Comparison of ENCODE assay signal across 17 mouse cellular contexts in the genomic region with DNA sequence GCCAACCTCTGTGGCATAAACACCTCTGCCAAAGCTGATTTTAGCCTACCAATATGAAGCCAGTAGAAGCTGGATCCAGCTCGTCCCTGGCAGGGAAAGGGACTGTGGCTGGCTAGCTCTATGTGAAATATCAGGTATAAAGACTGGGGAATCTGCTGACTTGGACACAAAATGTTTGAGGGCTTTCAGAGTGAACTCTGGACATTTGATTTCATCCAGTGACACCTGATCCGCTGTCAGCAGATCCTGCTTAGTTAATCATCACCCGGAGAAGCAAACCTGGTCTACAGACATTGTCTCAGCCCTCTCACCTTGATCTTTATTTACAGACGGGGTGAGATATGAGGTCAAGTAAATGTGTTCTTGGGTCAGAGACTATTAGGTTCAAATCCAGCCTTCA.
DNase-seq lines count a peak whose midpoint lies in the region; ATAC-seq and TF ChIP-seq lines count a peak whose summit lies in the region.
"Had no signal": no experiment of that assay in that cellular context is flagged by ENCODE, and none has a peak within 500 bp of the region (broad histone marks: within the 10 kb centered on the region; RNA-seq: fewer than 3 reads in every experiment).

No protein-coding gene starts in this region.

- H3K27me3 ChIP-seq in kidney, embryonic 16.5 days (ENCODE audit: insufficient read depth, low read length): no peaks in the 10 kb centered on the region
- no peaks in the 10 kb centered on the region for H3K27me3 ChIP-seq in liver, embryonic 14.5 days (ENCODE audit: control insufficient read depth, insufficient read depth, low read length)
- H3K27me3 ChIP-seq: embryonic facial prominence, embryonic 12.5 days; heart, embryonic 15.5 days had no signal

- H3K27ac ChIP-seq in brown adipose tissue, adult 24 weeks (replicated peaks; ENCODE audit: low read depth, low read length): peak overlapping the region; percentile 46
- H3K27ac ChIP-seq in kidney, embryonic 16.5 days (ENCODE audit: low read length): no peak overlapping the region; the same call in 1 of the 2 replicates
- H3K27ac ChIP-seq in liver, embryonic 14.5 days: no peak overlapping the region; the same call in 1 of the 2 replicates
- H3K27ac ChIP-seq: embryonic facial prominence, embryonic 12.5 days; heart, embryonic 15.5 days; hindbrain, postnatal 0 days had no signal

- no peak overlapping the region for H3K4me2 ChIP-seq in kidney, embryonic 16.5 days (replicated peaks; ENCODE audit: low read depth, low read length)
- H3K4me2 ChIP-seq in liver, embryonic 14.5 days (ENCODE audit: low read depth): peak overlapping the region; percentile 22; the same call in 1 of the 2 replicates
- H3K4me2 ChIP-seq: embryonic facial prominence, embryonic 12.5 days; heart, embryonic 15.5 days had no signal

- H3K4me3 ChIP-seq in brown adipose tissue, adult 24 weeks (ENCODE audit: insufficient read depth, low read depth, low read length): no peak overlapping the region
- no peak overlapping the region for H3K4me3 ChIP-seq in kidney, embryonic 16.5 days (ENCODE audit: low read length)
- H3K4me3 ChIP-seq in liver, embryonic 14.5 days (ENCODE audit: insufficient read depth in 1 of 2, low read depth in 2 of 2, low read length in 2 of 2): no peak overlapping the region
- H3K4me3 ChIP-seq: embryonic facial prominence, embryonic 12.5 days; heart, embryonic 15.5 days had no signal

- H3K9me3 ChIP-seq in kidney, embryonic 16.5 days (ENCODE audit: low read length): no peaks in the 10 kb centered on the region
- no peaks in the 10 kb centered on the region for H3K9me3 ChIP-seq in liver, embryonic 14.5 days (ENCODE audit: control insufficient read depth, low read length)
- H3K9me3 ChIP-seq: embryonic facial prominence, embryonic 12.5 days; G1E; heart, embryonic 15.5 days had no signal

- peak; percentile 27 to 38 for DNase-seq in gastrocnemius, postnatal 36 days
- peak; percentile 13 to 29 (median 26) for DNase-seq in liver, embryonic 14.5 days (ENCODE audit: low read depth in 3 of 3, low spot score in 3 of 3)
- no peak for DNase-seq in lung, postnatal 10 days
- DNase-seq in lung, postnatal 4 days: no peak
- no peak for DNase-seq in adrenal gland, postnatal 14 days
- DNase-seq: B cell, adult 2 months; lung, adult 18-20 months; spleen, adult 18-20 months had no signal

- WGBS in kidney, embryonic 16.5 days: 62% methylated on average over 4 of the region's 4 CpGs
- 54% methylated on average over 4 of the region's 4 CpGs for WGBS in liver, embryonic 14.5 days (ENCODE audit: insufficient replicate concordance)

- no peaks in the 10 kb centered on the region for H3K36me3 ChIP-seq in kidney, embryonic 16.5 days (ENCODE audit: insufficient read depth, low read length)
- H3K36me3 ChIP-seq in liver, embryonic 14.5 days (replicated peaks; ENCODE audit: control insufficient read depth, insufficient read depth, low read depth): no peaks in the 10 kb centered on the region
- H3K36me3 ChIP-seq: embryonic facial prominence, embryonic 12.5 days; G1E; heart, embryonic 15.5 days had no signal

- ATAC-seq in kidney, embryonic 16.5 days (ENCODE audit: low FRiP score, low TSS enrichment): peak; percentile 73
- ATAC-seq in liver, embryonic 14.5 days (ENCODE audit: insufficient read depth): peak; percentile 68; the same call in 1 of the 2 replicates
- ATAC-seq in inflammation-experienced regulatory T-cells, adult 6 months: no peak
- ATAC-seq: activated CD4-positive, CD25-positive, alpha-beta regulatory T cell, adult 4 months; forebrain, embryonic 16.5 days; hindbrain, postnatal 0 days had no signal

- intact Hi-C loops in gastrocnemius, postnatal 36 days (cut with DNase I): no loop called here

- TF ChIP-seq CTCF in liver, embryonic 14.5 days (IDR thresholded peaks at IDR 0.05; ENCODE audit: low read depth): no peak

- no peak overlapping the region for H3K9ac ChIP-seq in kidney, embryonic 16.5 days (replicated peaks; ENCODE audit: low read length)
- no peak overlapping the region for H3K9ac ChIP-seq in liver, embryonic 14.5 days (replicated peaks)
- H3K9ac ChIP-seq: embryonic facial prominence, embryonic 12.5 days; heart, embryonic 15.5 days had no signal

- peaks cover 5% of the 10 kb centered on the region; the same call in 1 of the 2 replicates for H3K4me1 ChIP-seq in brown adipose tissue, adult 24 weeks (ENCODE audit: control insufficient read depth, insufficient read depth, insufficient read length, low read length)
- peaks cover 4% of the 10 kb centered on the region; the same call in 1 of the 2 replicates for H3K4me1 ChIP-seq in kidney, embryonic 16.5 days (ENCODE audit: insufficient read depth, low read length)
- H3K4me1 ChIP-seq in liver, embryonic 14.5 days (replicated peaks; ENCODE audit: control insufficient read depth in 2 of 2, insufficient read depth in 2 of 2, low read length in 1 of 2): no peaks in the 10 kb centered on the region; a peak in 1 of 4 replicates
- H3K4me1 ChIP-seq: embryonic facial prominence, embryonic 12.5 days had no signal

- no peak for TF ChIP-seq EP300 in liver, embryonic 14.5 days (IDR thresholded peaks at IDR 0.05; ENCODE audit: low read depth)

Comparison
In these comparisons a context has a peak if more than half of its experiments do, and no peak if none do; other contexts are left out.
1. DNase-seq: peak in gastrocnemius, postnatal 36 days (2 of 2) and liver, embryonic 14.5 days (3 of 3); none in lung, postnatal 10 days (single experiment), lung, postnatal 4 days (0 of 2) and adrenal gland, postnatal 14 days (single experiment).